Mouse (Mus musculus): ENCODE data around the gene Pf4.

GRCm38 (mm10) chr5:90819756-90820155 lies 47.5 kb downstream of the Pf4 start:
- TF ChIP-seq HCFC1 (IDR thresholded peaks at IDR 0.05; ENCODE audit: borderline replicate concordance, insufficient read depth, low read length) (no peak), ZC3H11A (IDR thresholded peaks at IDR 0.05; ENCODE audit: borderline replicate concordance, low read depth, low read length) (no peak), MAFK (IDR thresholded peaks at IDR 0.05; ENCODE audit: insufficient read depth, low read depth, low read length) (no peak), ZNF384 (IDR thresholded peaks at IDR 0.05; ENCODE audit: low read depth, low read length) (no peak)
